ENCODE assay signal across 8 mouse cellular contexts in genomic region chr16:32803252-32803853, GRCm38 (mm10). TPM values are rescaled to one million over a fixed set of nuclear protein-coding genes. Genes with fewer than 3 reads are reported as not detected.
A peak's percentile ranks its signal among the peaks of the same experiment; 100 is the strongest.
DNase-seq lines count a peak whose midpoint lies in the region; ATAC-seq and TF ChIP-seq lines count a peak whose summit lies in the region.

No protein-coding gene starts in this region.

- no peak overlapping the region for H3K4me3 ChIP-seq in forebrain, embryonic 12.5 days (replicated peaks)
- H3K4me3 ChIP-seq in forebrain, embryonic 10.5 days = no peak overlapping the region
- no peak overlapping the region for H3K4me3 ChIP-seq in hindbrain, embryonic 16.5 days (ENCODE audit: low read length)
- H3K4me3 ChIP-seq in midbrain, postnatal 0 days (ENCODE audit: low read depth, low read length) = no peak overlapping the region

- DNase-seq in forebrain, embryonic 10.5 days (ENCODE audit: extremely low spot score, low spot score) = no peak
- DNase-seq in adrenal gland, adult (ENCODE audit: inconsistent age in 2 of 2, low spot score in 1 of 2) = peak; percentile 53 to 89
- peak; percentile 46 for DNase-seq in fibroblast of lung, adult 2 months (ENCODE audit: low read depth)
- DNase-seq in left cerebral cortex, postnatal 14 days (ENCODE audit: low spot score in 2 of 2) = peak; percentile 49 to 62
- peak; percentile 90 for DNase-seq in midbrain, postnatal 0 days (ENCODE audit: low spot score)

- intact Hi-C loops in left cerebral cortex, postnatal 14 days (cut with DNase I) = no loop called here

- no peak overlapping the region for H3K9ac ChIP-seq in forebrain, embryonic 12.5 days
- no peak overlapping the region for H3K9ac ChIP-seq in hindbrain, embryonic 16.5 days (ENCODE audit: low read depth, low read length)
- no peak overlapping the region for H3K9ac ChIP-seq in midbrain, postnatal 0 days (replicated peaks; ENCODE audit: low read length, poor library complexity, severe bottlenecking)

- WGBS in forebrain, embryonic 12.5 days = 56% methylated on average over 6 of the region's 6 CpGs
- 86% methylated on average over 6 of the region's 6 CpGs for WGBS in forebrain, embryonic 10.5 days
- WGBS in hindbrain, embryonic 16.5 days = 42% methylated on average over 6 of the region's 6 CpGs
- WGBS in midbrain, postnatal 0 days = 52% methylated on average over 6 of the region's 6 CpGs

- peak; percentile 46; the same call in 1 of the 2 replicates for ATAC-seq in forebrain, embryonic 12.5 days (ENCODE audit: low FRiP score)
- peak; percentile 91 for ATAC-seq in hindbrain, embryonic 16.5 days
- ATAC-seq in midbrain, postnatal 0 days (ENCODE audit: low FRiP score) = peak; percentile 76
- no peak for ATAC-seq in activated CD4-positive, CD25-positive, alpha-beta regulatory T cell, adult 4 months

- no peaks in the 10 kb centered on the region for H3K27me3 ChIP-seq in forebrain, embryonic 12.5 days
- no peaks in the 10 kb centered on the region for H3K27me3 ChIP-seq in forebrain, embryonic 10.5 days (ENCODE audit: poor library complexity, severe bottlenecking)
- H3K27me3 ChIP-seq in hindbrain, embryonic 16.5 days (replicated peaks; ENCODE audit: control insufficient read depth, insufficient read depth, low read length) = no peaks in the 10 kb centered on the region
- H3K27me3 ChIP-seq in midbrain, postnatal 0 days (ENCODE audit: insufficient read depth, low read length) = no peaks in the 10 kb centered on the region

- peaks cover 25% of the 10 kb centered on the region for H3K4me1 ChIP-seq in forebrain, embryonic 12.5 days
- H3K4me1 ChIP-seq in forebrain, embryonic 10.5 days = peaks cover 33% of the 10 kb centered on the region
- peaks cover 5% of the 10 kb centered on the region for H3K4me1 ChIP-seq in hindbrain, embryonic 16.5 days (ENCODE audit: control insufficient read depth, insufficient read depth, low read depth, low read length)
- H3K4me1 ChIP-seq in midbrain, postnatal 0 days (ENCODE audit: insufficient read depth, low read length) = no peaks in the 10 kb centered on the region

- peak overlapping the region; percentile 26; the same call in 1 of the 2 replicates for H3K27ac ChIP-seq in forebrain, embryonic 12.5 days
- no peak overlapping the region for H3K27ac ChIP-seq in forebrain, embryonic 10.5 days
- 0 out of 2 replicates have a peak overlapping the region, but pooled peaks have one; percentile 20 for H3K27ac ChIP-seq in hindbrain, embryonic 16.5 days (ENCODE audit: low read depth, low read length)
- H3K27ac ChIP-seq in midbrain, postnatal 0 days (ENCODE audit: low read depth, low read length) = peak overlapping the region; percentile 27; the same call in 1 of the 2 replicates

- no peaks in the 10 kb centered on the region for H3K9me3 ChIP-seq in forebrain, embryonic 12.5 days
- H3K9me3 ChIP-seq in forebrain, embryonic 10.5 days = no peaks in the 10 kb centered on the region
- H3K9me3 ChIP-seq in hindbrain, embryonic 16.5 days (ENCODE audit: control insufficient read depth, low read length) = no peaks in the 10 kb centered on the region
- no peaks in the 10 kb centered on the region for H3K9me3 ChIP-seq in midbrain, postnatal 0 days (ENCODE audit: low read length)

- H3K36me3 ChIP-seq in forebrain, embryonic 12.5 days (replicated peaks) = no peaks in the 10 kb centered on the region
- no peaks in the 10 kb centered on the region for H3K36me3 ChIP-seq in forebrain, embryonic 10.5 days (replicated peaks)
- no peaks in the 10 kb centered on the region for H3K36me3 ChIP-seq in hindbrain, embryonic 16.5 days (ENCODE audit: control insufficient read depth, insufficient read depth, low read length)
- H3K36me3 ChIP-seq in midbrain, postnatal 0 days (ENCODE audit: insufficient read depth, low read length) = no peaks in the 10 kb centered on the region

- H3K4me2 ChIP-seq in forebrain, embryonic 12.5 days = no peak overlapping the region
- no peak overlapping the region for H3K4me2 ChIP-seq in hindbrain, embryonic 16.5 days (ENCODE audit: low read length)
- no peak overlapping the region for H3K4me2 ChIP-seq in midbrain, postnatal 0 days (ENCODE audit: low read depth, low read length, poor library complexity, severe bottlenecking)

- TF ChIP-seq CTCF in midbrain, postnatal 0 days (IDR thresholded peaks at IDR 0.05) = no peak

RNA-seq across cellular contexts. Expression of gene Muc20, which starts 6.1 kb away (rescaled TPM):
- not detected in 2 replicates for polyA plus RNA-seq in forebrain, embryonic 12.5 days (2016; fragmentation: Nextera tagmentation; extraction: Ambion mirVana)
- polyA plus RNA-seq in forebrain, embryonic 10.5 days (2016; fragmentation: Nextera tagmentation; extraction: Ambion mirVana) = not detected in 2 replicates
- polyA plus RNA-seq in hindbrain, embryonic 16.5 days (2015; fragmentation: Nextera tagmentation; extraction: Ambion mirVana) = not detected in 2 replicates
- not detected for total RNA-seq in left cerebral cortex, postnatal 14 days (2021)
- 0.09 and 0.22 TPM in 2 replicates for total RNA-seq in midbrain, postnatal 0 days (2014; rRNA removed)
- polyA plus RNA-seq in midbrain, postnatal 0 days (2015; fragmentation: Nextera tagmentation; extraction: Ambion mirVana) = 0.07 TPM in 1 of 2 replicates, not detected in the other
- under 1 TPM; 0.27 to 0.81 TPM for polyA plus RNA-seq in activated CD4-positive, CD25-positive, alpha-beta regulatory T cell, adult 4 months (2017; shearing (Covaris generic))

RNA-seq across cellular contexts. Expression of gene Smbd1, which starts 6.9 kb away (rescaled TPM):
- not detected in 2 replicates for polyA plus RNA-seq in forebrain, embryonic 12.5 days (2016; fragmentation: Nextera tagmentation; extraction: Ambion mirVana)
- not detected in 2 replicates for polyA plus RNA-seq in forebrain, embryonic 10.5 days (2016; fragmentation: Nextera tagmentation; extraction: Ambion mirVana)
- not detected in 2 replicates for polyA plus RNA-seq in hindbrain, embryonic 16.5 days (2015; fragmentation: Nextera tagmentation; extraction: Ambion mirVana)
- not detected for total RNA-seq in left cerebral cortex, postnatal 14 days (2021)
- total RNA-seq in midbrain, postnatal 0 days (2014; rRNA removed) = not detected in 2 replicates
- not detected in 2 replicates for polyA plus RNA-seq in midbrain, postnatal 0 days (2015; fragmentation: Nextera tagmentation; extraction: Ambion mirVana)
- polyA plus RNA-seq in activated CD4-positive, CD25-positive, alpha-beta regulatory T cell, adult 4 months (2017; shearing (Covaris generic)) = not detected
